Mouse (Mus musculus) forebrain, embryonic 11.5 days (tissue): ENCODE measurements around the gene Elovl7. TPM values are rescaled to one million over a fixed set of nuclear protein-coding genes. Genes with fewer than 3 reads are reported as not detected.
A peak's percentile ranks its signal among the peaks of the same experiment; 100 is the strongest.

ENCODE experiments used
- ATAC-seq: fragments of 200-750 bp; cut with Nextera tagmentation; replicated peaks from 2 replicates; pipeline ENCODE4 v1.8.0; 2017; ENCODE audit warnings: moderate TSS enrichment; ENCODE audit not compliant: low FRiP score
- DNase-seq: peaks from one replicate; pipeline ENCODE4 v3.0.0-alpha.2; 2017; ENCODE audit warnings: low spot score
- H3K27ac ChIP-seq: fragments of 300-500 bp; sonication (generic); 2 replicates; pipeline ENCODE4 v1.5.1; 2014; ENCODE audit warnings: low read depth, low read length
- H3K27me3 ChIP-seq: fragments of 300-500 bp; sonication (generic); 2 replicates; pipeline ENCODE4 v1.6.1; 2014; ENCODE audit warnings: mild to moderate bottlenecking, low read length, mixed read lengths; ENCODE audit not compliant: control insufficient read depth, insufficient read depth
- H3K36me3 ChIP-seq: fragments of 300-500 bp; sonication (generic); 2 replicates; pipeline ENCODE4 v1.6.1; 2014; ENCODE audit warnings: mild to moderate bottlenecking, low read length, moderate library complexity, mixed read lengths; ENCODE audit not compliant: control insufficient read depth, insufficient read depth
- H3K4me1 ChIP-seq: fragments of 300-500 bp; sonication (generic); replicated peaks from 2 replicates; pipeline ENCODE4 v1.6.1; 2014; ENCODE audit warnings: low read length, mixed read lengths; ENCODE audit not compliant: control insufficient read depth, insufficient read depth
- H3K4me2 ChIP-seq: fragments of 300-500 bp; sonication (generic); 2 replicates; pipeline ENCODE4 v1.6.1; 2014; ENCODE audit warnings: low read depth, mild to moderate bottlenecking, low read length, moderate library complexity, mixed read lengths; ENCODE audit not compliant: severe bottlenecking
- H3K4me3 ChIP-seq: fragments of 300-500 bp; sonication (generic); 2 replicates; pipeline ENCODE4 v1.5.1; 2014; ENCODE audit warnings: low read depth, low read length
- H3K9ac ChIP-seq: fragments of 300-500 bp; sonication (generic); 2 replicates; pipeline ENCODE4 v1.6.1; 2014; ENCODE audit warnings: low read length
- H3K9me3 ChIP-seq: fragments of 300-500 bp; sonication (generic); 2 replicates; pipeline ENCODE4 v1.6.1; 2016; ENCODE audit warnings: low read length, mixed read lengths; ENCODE audit not compliant: control insufficient read depth
- WGBS: fragments of 180-500 bp; shearing (Covaris S2); extraction: QIAGEN DNeasy Blood & Tissue Kit; methylation state at CpG from one replicate; pipeline ENCODE4 v1.1.7; 2014; 5-methylcytosine and 5-hydroxymethylcytosine counted together
- polyA plus RNA-seq: library from polyadenylated mRNA; unstranded; fragments of >200 nt; fragmentation: Nextera tagmentation; extraction: Ambion mirVana; gene quantifications from 2 replicates; pipeline ENCODE4 v1.2.1, GENCODE M21; 2014

The Elovl7 gene
- polyA plus RNA-seq, 1 experiment from 2014 or later: 1.4 TPM

DNA sequence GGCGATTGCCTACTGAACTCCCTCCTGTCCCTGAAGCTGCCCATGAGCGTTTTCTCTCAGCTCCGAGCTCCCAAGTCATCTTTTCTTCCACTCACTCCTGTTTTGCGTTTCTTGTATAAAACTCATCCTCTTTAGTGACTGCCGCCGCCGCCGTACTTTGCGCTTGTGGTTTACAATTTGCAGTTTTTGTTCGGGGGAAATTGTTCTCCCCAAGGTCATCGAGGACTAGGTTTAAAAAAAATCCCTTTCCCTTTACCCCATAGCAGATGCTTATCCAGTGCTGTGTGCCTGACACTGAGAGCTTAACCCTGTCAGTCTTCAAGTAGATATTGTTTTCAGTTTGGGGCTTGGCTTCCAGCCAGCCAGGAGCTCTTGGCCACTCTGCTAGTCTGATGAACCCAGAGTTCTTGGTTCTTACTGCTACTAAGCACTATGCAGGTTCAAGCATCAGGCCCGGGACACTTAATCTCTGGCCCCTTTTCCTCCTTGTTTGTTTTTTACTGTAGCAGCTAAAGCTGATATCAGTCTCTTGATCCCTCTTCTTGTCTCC, 1.1 kb downstream of the Elovl7 start:
- Histone ChIP-seq H3K27me3 (peaks cover 25% of the 10 kb centered on the region; the same call in 1 of the 2 replicates), H3K27ac (no peak overlapping the region), H3K4me3 (peak overlapping the region; percentile 69), H3K9me3 (no peaks in the 10 kb centered on the region), H3K36me3 (no peaks in the 10 kb centered on the region), H3K4me2 (peak overlapping the region; percentile 100), H3K4me1 (no peaks in the 10 kb centered on the region), H3K9ac (peak overlapping the region; percentile 65)
- DNase-seq: peak; percentile 52
- ATAC-seq: no peak
- WGBS: 3% methylated on average over 12 of the region's 12 CpGs

- H3K9me3 ChIP-seq: no peaks in the 10 kb centered on the region
- H3K36me3 ChIP-seq: no peaks in the 10 kb centered on the region
- DNase-seq: no peak
- no peak overlapping the region for H3K4me3 ChIP-seq
- no peak for ATAC-seq
- no peaks in the 10 kb centered on the region for H3K4me1 ChIP-seq
- 60% methylated on average over 7 of the region's 7 CpGs for WGBS
- H3K27me3 ChIP-seq: peaks cover 14% of the 10 kb centered on the region; the same call in 1 of the 2 replicates
- no peak overlapping the region for H3K4me2 ChIP-seq
- no peak overlapping the region for H3K27ac ChIP-seq
- H3K9ac ChIP-seq: no peak overlapping the region
Observed at GRCm38 (mm10) chr13:108219773-108220172, 5.6 kb downstream of the Elovl7 start.

DNA sequence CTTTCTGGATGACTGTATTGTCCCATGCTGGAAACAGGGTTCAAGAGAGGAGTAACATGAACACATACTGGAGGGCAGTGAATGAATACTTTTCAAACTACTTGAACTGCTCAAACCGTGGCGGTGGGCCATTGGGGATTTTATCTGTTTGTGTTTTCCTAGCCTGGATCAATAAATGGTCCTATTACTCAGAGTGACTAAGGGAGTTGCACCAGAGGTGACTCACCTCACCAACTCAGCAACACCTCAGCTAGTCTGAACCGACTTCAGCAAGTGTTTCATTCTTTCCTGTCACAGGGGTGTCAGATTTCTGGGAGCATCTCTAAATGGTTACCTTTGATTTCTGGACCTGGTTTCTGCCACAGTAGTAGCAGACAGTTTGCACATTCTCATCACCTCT, 15.0 kb downstream of the Elovl7 start:
- H3K27me3 ChIP-seq: no peaks in the 10 kb centered on the region
- no peak for ATAC-seq

GRCm38 (mm10) chr13:108229634-108230330, 15.6 kb downstream of the Elovl7 start:
- Histone ChIP-seq H3K27me3 (no peaks in the 10 kb centered on the region), H3K27ac (no peak overlapping the region), H3K9ac (no peak overlapping the region), H3K4me2 (no peak overlapping the region), H3K9me3 (no peaks in the 10 kb centered on the region), H3K4me3 (no peak overlapping the region), H3K36me3 (no peaks in the 10 kb centered on the region), H3K4me1 (no peaks in the 10 kb centered on the region)
- no peak for ATAC-seq
- no peak for DNase-seq
- 62% methylated on average over 6 of the region's 6 CpGs for WGBS

More for the DNA sequence above, 15.0 kb downstream of the Elovl7 start:
- Histone ChIP-seq H3K9ac (no peak overlapping the region), H3K4me2 (no peak overlapping the region), H3K9me3 (no peaks in the 10 kb centered on the region), H3K4me1 (no peaks in the 10 kb centered on the region), H3K36me3 (no peaks in the 10 kb centered on the region), H3K4me3 (no peak overlapping the region), H3K27ac (no peak overlapping the region)
- WGBS: 82% methylated on average over 3 of the region's 3 CpGs
- DNase-seq: no peak

DNA sequence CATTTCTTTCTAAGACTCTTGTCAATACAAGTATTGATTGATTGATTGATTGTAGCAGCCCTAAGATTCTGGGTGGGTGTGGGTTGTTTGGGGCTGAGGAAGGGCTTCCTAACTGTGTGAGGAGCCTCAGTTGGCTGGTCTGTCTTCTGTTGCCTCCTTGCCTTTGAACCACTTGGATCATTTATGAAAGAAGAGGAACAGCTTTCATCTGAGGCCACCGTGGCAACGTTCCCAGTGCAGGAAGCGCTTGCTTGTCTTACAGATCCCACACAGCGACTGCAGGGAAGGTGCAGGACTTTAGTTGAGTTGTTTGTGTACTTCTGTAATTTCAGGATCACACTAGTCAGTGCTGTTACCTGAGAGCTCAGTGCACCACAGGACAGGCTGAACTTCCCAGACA, 25.8 kb downstream of the Elovl7 start:
- no peaks in the 10 kb centered on the region for H3K27me3 ChIP-seq
- no peak overlapping the region for H3K9ac ChIP-seq
- no peak overlapping the region for H3K4me3 ChIP-seq
- H3K27ac ChIP-seq: no peak overlapping the region
- no peak overlapping the region for H3K4me2 ChIP-seq
- WGBS: 83% methylated on average over 4 of the region's 4 CpGs
- no peaks in the 10 kb centered on the region for H3K4me1 ChIP-seq
- no peaks in the 10 kb centered on the region for H3K36me3 ChIP-seq
- no peaks in the 10 kb centered on the region for H3K9me3 ChIP-seq
- no peak for DNase-seq
- no peak for ATAC-seq

GRCm38 (mm10) chr13:108241715-108242114, 27.5 kb downstream of the Elovl7 start:
- Histone ChIP-seq H3K27me3 (no peaks in the 10 kb centered on the region), H3K36me3 (no peaks in the 10 kb centered on the region), H3K4me2 (no peak overlapping the region), H3K4me1 (no peaks in the 10 kb centered on the region), H3K9me3 (no peaks in the 10 kb centered on the region), H3K27ac (no peak overlapping the region), H3K9ac (no peak overlapping the region), H3K4me3 (no peak overlapping the region)
- 86% methylated on average over 5 of the region's 5 CpGs for WGBS
- ATAC-seq (no peak), DNase-seq (no peak)

DNA sequence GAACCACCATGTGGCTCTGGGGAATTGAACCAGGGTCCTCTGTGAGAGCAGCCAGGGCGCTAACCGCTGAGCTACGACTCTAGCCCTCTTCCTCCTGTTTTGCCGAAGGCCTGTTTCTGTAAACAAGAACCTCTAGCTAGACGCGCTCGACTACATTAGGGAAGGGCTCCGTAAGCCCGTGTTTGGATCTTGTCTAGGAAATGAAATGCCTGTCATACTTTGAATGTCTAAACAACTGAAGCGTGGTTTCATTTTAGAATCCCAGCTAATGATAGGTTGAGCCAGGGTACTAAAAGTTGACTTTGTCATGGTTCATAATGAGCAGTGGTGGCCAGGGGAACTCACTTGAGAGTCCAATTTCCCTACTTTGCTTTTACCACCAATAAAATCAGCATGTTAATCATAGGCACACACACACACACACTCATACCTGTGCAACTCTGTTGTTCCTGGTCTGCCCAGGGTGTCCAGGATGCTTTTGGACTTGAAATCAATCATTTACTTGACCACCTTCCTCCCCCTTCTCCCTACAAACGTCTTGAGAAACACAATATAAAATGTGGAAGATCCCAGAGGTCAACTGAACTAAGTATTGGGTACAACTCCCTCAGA, 31.0 kb downstream of the Elovl7 start:
- Histone ChIP-seq H3K27me3 (no peaks in the 10 kb centered on the region), H3K4me1 (no peaks in the 10 kb centered on the region), H3K4me3 (no peak overlapping the region), H3K36me3 (no peaks in the 10 kb centered on the region), H3K4me2 (no peak overlapping the region), H3K27ac (no peak overlapping the region), H3K9ac (no peak overlapping the region), H3K9me3 (no peaks in the 10 kb centered on the region)
- no peak for DNase-seq
- WGBS: 85% methylated on average over 11 of the region's 11 CpGs
- no peak for ATAC-seq

GRCm38 (mm10) chr13:108251106-108251505, 36.9 kb downstream of the Elovl7 start:
- DNase-seq (no peak), ATAC-seq (no peak)
- H3K27ac ChIP-seq: no peak overlapping the region
- H3K4me3 ChIP-seq: no peak overlapping the region
- H3K9ac ChIP-seq: no peak overlapping the region
- no peak overlapping the region for H3K4me2 ChIP-seq
- H3K27me3 ChIP-seq: no peaks in the 10 kb centered on the region
- H3K9me3 ChIP-seq: no peaks in the 10 kb centered on the region
- no peaks in the 10 kb centered on the region for H3K4me1 ChIP-seq
- no peaks in the 10 kb centered on the region for H3K36me3 ChIP-seq
- WGBS: 91% methylated on average over 5 of the region's 5 CpGs
